Mouse (Mus musculus): ENCODE measurements around the gene Dlgap1.

The Dlgap1 gene

DNA sequence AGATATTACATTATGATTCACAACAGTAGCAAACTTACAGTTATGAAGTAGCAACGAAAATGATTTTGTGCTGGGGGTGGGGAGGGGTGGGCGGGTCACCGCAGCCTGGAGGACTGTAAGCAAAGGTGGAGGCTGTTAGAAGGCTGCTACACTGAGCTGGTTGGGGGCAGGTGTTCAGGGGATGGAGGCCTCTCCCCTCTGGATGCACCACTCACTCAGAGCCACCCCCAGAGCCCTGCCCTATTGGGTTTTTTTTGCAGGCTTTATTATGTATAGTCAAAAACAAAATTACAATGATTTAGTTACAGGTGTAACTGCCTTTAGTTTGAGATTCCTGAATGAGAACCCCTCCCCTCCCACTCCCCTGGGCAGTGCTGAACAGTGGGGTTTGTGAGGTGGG is 895.8 kb downstream of the Dlgap1 start:
- no peak for DNase-seq (ENCODE audit: low read depth, low spot score)

GRCm38 (mm10) chr17:70865060-70865604 is 896.3 kb downstream of the Dlgap1 start:
- no peak for DNase-seq (ENCODE audit: low read depth, low spot score)

DNA sequence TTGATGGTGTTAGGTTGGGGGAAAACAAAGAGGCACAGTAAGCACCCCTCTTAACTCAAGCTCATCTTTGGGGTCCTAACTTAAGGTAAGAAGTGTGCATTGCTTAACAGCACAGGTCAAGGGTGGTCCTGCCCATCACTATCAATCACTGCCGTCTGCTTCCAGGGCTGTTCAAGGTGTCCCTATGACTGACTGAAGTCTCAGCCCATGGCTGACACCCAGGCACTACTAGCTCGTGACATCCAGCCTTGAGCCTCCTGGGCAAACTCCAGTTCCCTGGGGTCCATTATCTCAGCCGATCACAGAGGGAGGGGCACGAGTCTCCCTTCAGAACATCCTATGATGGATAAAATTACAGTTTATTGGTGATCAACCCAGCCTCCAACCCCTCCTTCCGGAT is 897.2 kb downstream of the Dlgap1 start:
- DNase-seq (ENCODE audit: low read depth, low spot score) = no peak

GRCm38 (mm10) chr17:70866538-70867114 is 897.8 kb downstream of the Dlgap1 start:
- DNase-seq (ENCODE audit: low read depth, low spot score) = no peak

GRCm38 (mm10) chr17:70868577-70869229 is 899.8 kb downstream of the Dlgap1 start:
- DNase-seq (ENCODE audit: low read depth, low spot score) = no peak

DNA sequence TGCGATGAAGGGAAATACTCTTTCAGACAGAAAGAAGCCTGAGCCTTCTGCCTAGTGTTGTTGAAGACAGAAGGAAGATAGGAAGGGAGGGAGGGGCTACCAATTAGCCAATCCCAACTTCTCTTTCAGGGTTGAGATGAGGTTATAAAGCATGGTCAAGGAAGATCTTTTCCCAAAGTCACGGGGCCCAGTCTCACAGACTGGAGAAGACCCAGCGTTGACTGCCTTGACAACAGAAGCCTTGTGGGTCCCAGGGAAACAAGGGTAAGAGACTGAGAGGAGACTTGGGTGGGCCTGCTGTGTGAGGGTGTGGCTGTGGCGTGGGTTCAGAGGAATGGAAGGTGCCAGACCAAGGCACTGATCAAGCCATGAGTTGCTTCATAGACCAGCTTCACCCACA is 901.7 kb downstream of the Dlgap1 start:
- no peak for DNase-seq (ENCODE audit: low read depth, low spot score)

All from embryo, embryonic 11.5 days (tissue).